Mouse (Mus musculus): ENCODE results near the gene Socs3. TPM values are rescaled to one million over a fixed set of nuclear protein-coding genes. Genes with fewer than 3 reads are reported as not detected.
A peak's percentile ranks its signal among the peaks of the same experiment; 100 is the strongest.

Socs3 gene
- polyA plus RNA-seq, 1 experiment = 5.0 TPM

DNA sequence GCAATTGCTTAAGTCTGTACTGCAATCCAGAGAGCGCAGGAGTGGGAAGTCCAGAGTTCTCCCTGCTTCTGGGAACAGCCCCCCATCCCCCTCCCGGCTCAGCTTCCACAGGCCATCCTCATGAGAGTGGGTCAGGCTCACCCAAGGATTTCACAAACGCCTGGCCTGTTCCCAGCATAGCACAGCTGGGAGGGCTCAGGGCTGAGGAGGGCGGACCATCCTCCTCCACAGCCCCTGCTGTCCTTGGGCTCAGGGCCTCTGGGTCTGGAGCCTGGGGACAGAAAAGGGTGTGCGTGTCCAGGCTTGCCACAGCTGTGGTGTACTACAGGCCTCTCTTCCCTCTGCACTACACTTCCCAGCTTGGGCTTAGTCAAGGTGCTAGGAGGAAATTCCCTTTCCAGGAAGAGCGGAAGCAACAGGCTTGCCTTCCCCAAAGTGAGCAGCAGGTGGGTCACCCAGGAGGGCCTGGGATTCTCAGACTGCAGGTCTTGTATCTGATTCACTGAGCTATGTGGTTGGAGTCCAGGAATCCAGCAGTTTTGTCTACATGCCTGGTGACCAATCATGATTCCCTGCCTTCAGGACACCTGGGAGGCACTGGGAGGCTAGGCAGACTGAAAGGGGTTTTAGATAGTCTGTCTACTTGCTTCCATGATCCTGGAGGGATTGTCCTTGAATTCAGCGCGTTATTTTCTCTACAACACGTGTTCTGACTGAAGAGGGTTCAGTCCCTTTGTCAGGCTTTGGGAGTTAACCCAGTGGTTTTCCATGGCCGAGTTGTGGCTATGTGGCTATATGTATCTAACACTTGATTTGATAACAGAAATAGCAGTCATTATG, 7.4 kb downstream of the Socs3 start:
- H3K4me3 ChIP-seq (ENCODE audit: insufficient read depth, low read depth, low read length) = no peak overlapping the region
- H3K27me3 ChIP-seq (replicated peaks; ENCODE audit: control insufficient read depth, insufficient read depth, low read length) = no peaks in the 10 kb centered on the region
- WGBS = 52% methylated on average over 10 of the region's 10 CpGs
- DNase-seq = peak; percentile 87
- TF ChIP-seq POLR2A (IDR thresholded peaks at IDR 0.05; ENCODE audit: low read depth, low read length) = no peak
- TF ChIP-seq CTCF (conservative IDR thresholded peaks at IDR 0.05; ENCODE audit: insufficient read depth, insufficient read length, low read depth, low read length) = no peak
- peak overlapping the region; percentile 41 for H3K27ac ChIP-seq (ENCODE audit: insufficient read depth, low read depth, low read length)
- H3K4me1 ChIP-seq (ENCODE audit: control insufficient read depth, insufficient read depth, low read length) = peaks cover 20% of the 10 kb centered on the region; the same call in 1 of the 2 replicates
- no peaks in the 10 kb centered on the region for H3K36me3 ChIP-seq (ENCODE audit: control insufficient read depth, insufficient read depth, low read length)

- H3K4me3 ChIP-seq (ENCODE audit: insufficient read depth, low read depth, low read length) = no peak overlapping the region
- no peak for TF ChIP-seq POLR2A (IDR thresholded peaks at IDR 0.05; ENCODE audit: low read depth, low read length)
- TF ChIP-seq CTCF (conservative IDR thresholded peaks at IDR 0.05; ENCODE audit: insufficient read depth, insufficient read length, low read depth, low read length) = no peak
- H3K4me1 ChIP-seq (ENCODE audit: control insufficient read depth, insufficient read depth, low read length) = peaks cover 20% of the 10 kb centered on the region; the same call in 1 of the 2 replicates
- H3K27ac ChIP-seq (ENCODE audit: insufficient read depth, low read depth, low read length) = no peak overlapping the region
- no peak for DNase-seq
- H3K36me3 ChIP-seq (ENCODE audit: control insufficient read depth, insufficient read depth, low read length) = no peaks in the 10 kb centered on the region
- no peaks in the 10 kb centered on the region for H3K27me3 ChIP-seq (replicated peaks; ENCODE audit: control insufficient read depth, insufficient read depth, low read length)
Observed at GRCm38 (mm10) chr11:117960601-117961000, 9.2 kb downstream of the Socs3 start.

- H3K36me3 ChIP-seq (ENCODE audit: control insufficient read depth, insufficient read depth, low read length) = no peaks in the 10 kb centered on the region
- DNase-seq = peak; percentile 44
- 37% methylated on average over 17 of the region's 17 CpGs for WGBS
- no peaks in the 10 kb centered on the region for H3K27me3 ChIP-seq (replicated peaks; ENCODE audit: control insufficient read depth, insufficient read depth, low read length)
- H3K4me3 ChIP-seq (ENCODE audit: insufficient read depth, low read depth, low read length) = no peak overlapping the region
- no peak for TF ChIP-seq POLR2A (IDR thresholded peaks at IDR 0.05; ENCODE audit: low read depth, low read length)
- TF ChIP-seq CTCF (conservative IDR thresholded peaks at IDR 0.05; ENCODE audit: insufficient read depth, insufficient read length, low read depth, low read length) = no peak
- H3K4me1 ChIP-seq (ENCODE audit: control insufficient read depth, insufficient read depth, low read length) = peaks cover 20% of the 10 kb centered on the region; the same call in 1 of the 2 replicates
- no peak overlapping the region for H3K27ac ChIP-seq (ENCODE audit: insufficient read depth, low read depth, low read length)
Observed at GRCm38 (mm10) chr11:117959741-117960381, 10.0 kb downstream of the Socs3 start.

DNA sequence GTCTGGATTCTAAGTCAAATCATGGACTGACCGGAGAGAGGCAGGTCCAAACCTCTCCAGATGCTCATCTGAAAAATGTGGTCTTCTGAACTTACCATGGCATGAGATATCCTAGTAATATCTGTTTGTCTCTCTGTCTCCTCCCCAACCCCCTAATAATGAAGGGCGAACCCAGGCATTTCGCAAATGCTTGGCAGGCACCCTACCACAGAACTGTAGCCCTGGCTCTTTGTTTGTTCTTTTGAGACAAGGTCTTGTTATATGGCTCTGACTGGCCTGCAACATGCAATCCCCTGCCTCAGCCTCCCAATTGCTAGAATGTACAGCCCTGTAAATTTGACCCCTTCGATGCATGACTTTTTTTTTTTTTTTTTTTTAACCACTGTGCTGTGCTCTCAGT, 10.7 kb downstream of the Socs3 start:
- Histone ChIP-seq H3K4me1 (ENCODE audit: control insufficient read depth, insufficient read depth, low read length) (peaks cover 15% of the 10 kb centered on the region; the same call in 1 of the 2 replicates), H3K36me3 (ENCODE audit: control insufficient read depth, insufficient read depth, low read length) (no peaks in the 10 kb centered on the region), H3K27me3 (replicated peaks; ENCODE audit: control insufficient read depth, insufficient read depth, low read length) (no peaks in the 10 kb centered on the region), H3K4me3 (ENCODE audit: insufficient read depth, low read depth, low read length) (no peak overlapping the region), H3K27ac (ENCODE audit: insufficient read depth, low read depth, low read length) (no peak overlapping the region)
- 93% methylated on average over 4 of the region's 4 CpGs for WGBS
- no peak for TF ChIP-seq CTCF (conservative IDR thresholded peaks at IDR 0.05; ENCODE audit: insufficient read depth, insufficient read length, low read depth, low read length)
- TF ChIP-seq POLR2A (IDR thresholded peaks at IDR 0.05; ENCODE audit: low read depth, low read length) = no peak
- DNase-seq = no peak

DNA sequence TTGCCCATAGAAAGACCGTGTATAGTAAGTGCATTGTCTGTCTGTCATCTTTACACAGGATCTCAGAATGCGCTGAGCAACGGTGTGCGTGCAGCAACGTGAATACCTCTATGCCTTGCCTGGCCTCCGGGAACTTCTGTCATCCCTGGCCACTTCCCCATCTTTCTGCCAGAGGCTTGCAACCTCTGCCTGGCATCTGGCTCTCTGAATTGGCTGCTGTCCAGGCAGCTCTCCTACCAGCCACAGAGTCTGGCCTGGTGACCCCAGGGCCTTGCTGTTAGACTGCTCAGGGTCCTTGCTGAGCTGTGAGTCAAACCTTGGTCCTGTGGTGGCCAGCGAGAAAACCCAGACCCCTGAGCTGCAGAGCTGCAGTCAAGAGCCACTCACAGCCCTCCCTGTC, 11.7 kb downstream of the Socs3 start:
- no peak overlapping the region for H3K27ac ChIP-seq (ENCODE audit: insufficient read depth, low read depth, low read length)
- peaks cover 14% of the 10 kb centered on the region; the same call in 1 of the 2 replicates for H3K4me1 ChIP-seq (ENCODE audit: control insufficient read depth, insufficient read depth, low read length)
- TF ChIP-seq POLR2A (IDR thresholded peaks at IDR 0.05; ENCODE audit: low read depth, low read length) (no peak), CTCF (conservative IDR thresholded peaks at IDR 0.05; ENCODE audit: insufficient read depth, insufficient read length, low read depth, low read length) (no peak)
- 67% methylated on average over 7 of the region's 7 CpGs for WGBS
- H3K36me3 ChIP-seq (ENCODE audit: control insufficient read depth, insufficient read depth, low read length) = no peaks in the 10 kb centered on the region
- no peak overlapping the region for H3K4me3 ChIP-seq (ENCODE audit: insufficient read depth, low read depth, low read length)
- H3K27me3 ChIP-seq (replicated peaks; ENCODE audit: control insufficient read depth, insufficient read depth, low read length) = no peaks in the 10 kb centered on the region
- DNase-seq = peak; percentile 63

- peak; percentile 68 for DNase-seq
- Histone ChIP-seq H3K4me3 (ENCODE audit: insufficient read depth, low read depth, low read length) (no peak overlapping the region), H3K4me1 (ENCODE audit: control insufficient read depth, insufficient read depth, low read length) (peaks cover 6% of the 10 kb centered on the region; the same call in 1 of the 2 replicates), H3K36me3 (ENCODE audit: control insufficient read depth, insufficient read depth, low read length) (no peaks in the 10 kb centered on the region), H3K27me3 (replicated peaks; ENCODE audit: control insufficient read depth, insufficient read depth, low read length) (no peaks in the 10 kb centered on the region), H3K27ac (ENCODE audit: insufficient read depth, low read depth, low read length) (peak overlapping the region; percentile 37; the same call in 1 of the 2 replicates)
- TF ChIP-seq POLR2A (IDR thresholded peaks at IDR 0.05; ENCODE audit: low read depth, low read length) (no peak), CTCF (conservative IDR thresholded peaks at IDR 0.05; ENCODE audit: insufficient read depth, insufficient read length, low read depth, low read length) (no peak)
- 48% methylated on average over 13 of the region's 13 CpGs for WGBS
Observed at GRCm38 (mm10) chr11:117955621-117956020, 14.2 kb downstream of the Socs3 start.

DNA sequence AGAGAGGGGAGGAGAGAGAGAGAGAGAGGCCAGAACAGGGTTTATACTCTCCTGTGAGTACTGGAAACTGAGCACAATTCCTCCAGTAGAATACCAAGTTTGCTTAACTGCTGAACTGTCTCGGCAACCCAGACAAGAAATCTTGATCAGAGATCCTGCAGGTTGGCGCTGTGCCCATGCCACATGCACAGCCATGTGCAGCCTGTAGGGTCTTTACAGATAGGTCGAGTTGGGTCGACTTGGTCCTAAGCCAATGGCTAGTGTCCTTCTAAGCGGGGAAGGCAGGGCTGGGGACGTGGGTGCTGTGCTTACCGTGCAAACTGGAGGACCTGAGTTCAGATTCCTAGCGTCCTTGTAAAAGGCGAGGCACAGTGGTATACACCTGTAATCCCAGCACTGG, 15.0 kb downstream of the Socs3 start:
- H3K27me3 ChIP-seq (replicated peaks; ENCODE audit: control insufficient read depth, insufficient read depth, low read length) = no peaks in the 10 kb centered on the region
- H3K4me1 ChIP-seq (ENCODE audit: control insufficient read depth, insufficient read depth, low read length) = peaks cover 6% of the 10 kb centered on the region; the same call in 1 of the 2 replicates
- 75% methylated on average over 9 of the region's 9 CpGs for WGBS
- H3K27ac ChIP-seq (ENCODE audit: insufficient read depth, low read depth, low read length) = no peak overlapping the region
- no peaks in the 10 kb centered on the region for H3K36me3 ChIP-seq (ENCODE audit: control insufficient read depth, insufficient read depth, low read length)
- TF ChIP-seq POLR2A (IDR thresholded peaks at IDR 0.05; ENCODE audit: low read depth, low read length) (no peak), CTCF (conservative IDR thresholded peaks at IDR 0.05; ENCODE audit: insufficient read depth, insufficient read length, low read depth, low read length) (no peak)
- H3K4me3 ChIP-seq (ENCODE audit: insufficient read depth, low read depth, low read length) = no peak overlapping the region
- DNase-seq = no peak

All from kidney, adult 2 months (tissue).